Mouse (Mus musculus): ENCODE measurements around the gene Kif6. TPM values are rescaled to one million over a fixed set of nuclear protein-coding genes. Genes with fewer than 3 reads are reported as not detected.

Kif6 gene
- polyA plus RNA-seq, 1 experiment from 2014 or later = 3.1 TPM

DNA sequence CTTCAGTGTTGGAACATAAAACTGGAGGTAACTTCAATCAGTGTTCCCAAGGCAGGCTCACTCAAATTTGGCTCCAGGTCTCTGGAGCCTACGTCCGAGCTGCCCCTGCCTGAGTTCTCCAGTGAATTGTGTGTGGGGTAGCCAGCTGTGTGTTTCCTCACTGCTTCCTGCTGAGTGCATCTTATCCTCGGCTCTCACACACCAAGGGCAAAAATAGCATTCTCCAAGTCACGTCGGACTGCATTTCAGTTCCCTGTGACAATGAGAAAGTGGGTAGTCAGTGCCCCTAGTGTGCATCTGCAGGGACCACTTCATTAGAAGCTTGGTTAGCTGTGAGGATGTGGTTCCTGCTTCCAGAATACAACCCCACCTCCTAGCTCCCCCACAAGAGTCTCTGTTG lies 222.5 kb downstream of the Kif6 start:
- no peak for DNase-seq (ENCODE audit: low spot score)
- Histone ChIP-seq H3K4me3 (ENCODE audit: low read depth, low read length) (no peak overlapping the region), H3K4me1 (replicated peaks; ENCODE audit: control insufficient read depth, insufficient read depth, low read length) (no peaks in the 10 kb centered on the region), H3K27ac (ENCODE audit: low read depth, low read length) (no peak overlapping the region), H3K4me2 (replicated peaks; ENCODE audit: low read depth, low read length) (no peak overlapping the region), H3K36me3 (ENCODE audit: control insufficient read depth, insufficient read depth, low read length) (no peaks in the 10 kb centered on the region), H3K9ac (ENCODE audit: low read depth, low read length) (no peak overlapping the region), H3K9me3 (ENCODE audit: control insufficient read depth, low read length) (no peaks in the 10 kb centered on the region), H3K27me3 (ENCODE audit: control insufficient read depth, insufficient read depth, low read length) (no peaks in the 10 kb centered on the region)
- ATAC-seq (ENCODE audit: low FRiP score) = no peak
- 66% methylated on average over 5 of the region's 5 CpGs for WGBS

GRCm38 (mm10) chr17:49839243-49839642 lies 224.3 kb downstream of the Kif6 start:
- Histone ChIP-seq H3K4me3 (ENCODE audit: low read depth, low read length) (no peak overlapping the region), H3K27me3 (ENCODE audit: control insufficient read depth, insufficient read depth, low read length) (no peaks in the 10 kb centered on the region), H3K4me2 (replicated peaks; ENCODE audit: low read depth, low read length) (no peak overlapping the region), H3K36me3 (ENCODE audit: control insufficient read depth, insufficient read depth, low read length) (no peaks in the 10 kb centered on the region), H3K9me3 (ENCODE audit: control insufficient read depth, low read length) (no peaks in the 10 kb centered on the region), H3K4me1 (replicated peaks; ENCODE audit: control insufficient read depth, insufficient read depth, low read length) (no peaks in the 10 kb centered on the region), H3K27ac (ENCODE audit: low read depth, low read length) (no peak overlapping the region), H3K9ac (ENCODE audit: low read depth, low read length) (no peak overlapping the region)
- ATAC-seq (ENCODE audit: low FRiP score) (no peak), DNase-seq (ENCODE audit: low spot score) (no peak)
- WGBS = 76% methylated on average over 3 of the region's 3 CpGs

DNA sequence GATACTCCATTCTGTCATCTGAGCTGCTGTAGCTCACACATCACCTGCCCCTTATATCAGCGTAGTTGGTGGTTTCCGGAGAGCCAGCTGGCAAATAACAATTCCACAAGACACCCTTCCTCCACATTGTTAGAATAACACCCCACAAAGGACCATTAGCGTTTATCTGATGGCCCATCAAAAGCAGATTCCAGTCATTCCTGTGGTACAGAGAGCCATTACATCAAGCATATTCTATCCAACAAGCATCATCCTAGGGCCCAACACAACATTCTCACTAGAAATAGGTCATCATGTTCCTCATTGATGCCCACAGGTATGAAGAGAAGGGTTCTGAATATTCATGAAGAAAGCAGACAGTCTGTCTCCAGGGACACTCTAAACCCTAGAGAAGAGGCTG lies 236.3 kb downstream of the Kif6 start:
- ATAC-seq (ENCODE audit: low FRiP score) (no peak), DNase-seq (ENCODE audit: low spot score) (no peak)
- H3K4me2 ChIP-seq (replicated peaks; ENCODE audit: low read depth, low read length) = no peak overlapping the region
- H3K9ac ChIP-seq (ENCODE audit: low read depth, low read length) = no peak overlapping the region
- 82% methylated on average over 3 of the region's 3 CpGs for WGBS
- no peaks in the 10 kb centered on the region for H3K4me1 ChIP-seq (replicated peaks; ENCODE audit: control insufficient read depth, insufficient read depth, low read length)
- no peaks in the 10 kb centered on the region for H3K36me3 ChIP-seq (ENCODE audit: control insufficient read depth, insufficient read depth, low read length)
- H3K4me3 ChIP-seq (ENCODE audit: low read depth, low read length) = no peak overlapping the region
- H3K27ac ChIP-seq (ENCODE audit: low read depth, low read length) = no peak overlapping the region
- H3K27me3 ChIP-seq (ENCODE audit: control insufficient read depth, insufficient read depth, low read length) = no peaks in the 10 kb centered on the region
- H3K9me3 ChIP-seq (ENCODE audit: control insufficient read depth, low read length) = no peaks in the 10 kb centered on the region

GRCm38 (mm10) chr17:49852183-49852582 lies 237.2 kb downstream of the Kif6 start:
- no peaks in the 10 kb centered on the region for H3K36me3 ChIP-seq (ENCODE audit: control insufficient read depth, insufficient read depth, low read length)
- H3K4me3 ChIP-seq (ENCODE audit: low read depth, low read length) = no peak overlapping the region
- H3K9me3 ChIP-seq (ENCODE audit: control insufficient read depth, low read length) = no peaks in the 10 kb centered on the region
- H3K27ac ChIP-seq (ENCODE audit: low read depth, low read length) = no peak overlapping the region
- H3K4me1 ChIP-seq (replicated peaks; ENCODE audit: control insufficient read depth, insufficient read depth, low read length) = no peaks in the 10 kb centered on the region
- 75% methylated on average over 3 of the region's 3 CpGs for WGBS
- H3K27me3 ChIP-seq (ENCODE audit: control insufficient read depth, insufficient read depth, low read length) = no peaks in the 10 kb centered on the region
- ATAC-seq (ENCODE audit: low FRiP score) = no peak
- no peak overlapping the region for H3K9ac ChIP-seq (ENCODE audit: low read depth, low read length)
- no peak overlapping the region for H3K4me2 ChIP-seq (replicated peaks; ENCODE audit: low read depth, low read length)
- DNase-seq (ENCODE audit: low spot score) = no peak

DNA sequence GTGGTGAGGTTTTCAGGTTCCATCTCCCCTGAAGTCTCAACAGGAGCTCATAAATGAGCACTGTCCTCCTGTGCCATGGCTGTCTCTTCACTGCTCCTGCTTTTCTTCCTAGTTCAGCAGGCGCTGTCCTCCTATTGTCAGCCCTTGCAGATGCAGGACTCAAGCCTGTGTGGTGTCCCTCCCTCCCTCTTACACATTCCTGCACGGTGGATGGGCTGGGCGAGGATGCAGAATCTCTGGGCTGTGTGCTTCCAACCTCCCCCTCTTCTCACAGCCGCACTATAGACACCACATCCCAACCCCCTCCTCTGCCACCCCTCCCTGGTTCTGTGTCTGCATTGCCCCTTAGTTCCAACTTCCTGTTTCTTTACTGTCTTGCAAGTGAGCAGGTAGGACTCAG lies 240.8 kb downstream of the Kif6 start:
- Histone ChIP-seq H3K27me3 (ENCODE audit: control insufficient read depth, insufficient read depth, low read length) (no peaks in the 10 kb centered on the region), H3K36me3 (ENCODE audit: control insufficient read depth, insufficient read depth, low read length) (no peaks in the 10 kb centered on the region), H3K9me3 (ENCODE audit: control insufficient read depth, low read length) (no peaks in the 10 kb centered on the region), H3K4me2 (replicated peaks; ENCODE audit: low read depth, low read length) (no peak overlapping the region), H3K27ac (ENCODE audit: low read depth, low read length) (0 out of 2 replicates have a peak overlapping the region, but pooled peaks have one; percentile 17), H3K9ac (ENCODE audit: low read depth, low read length) (no peak overlapping the region), H3K4me3 (ENCODE audit: low read depth, low read length) (no peak overlapping the region), H3K4me1 (replicated peaks; ENCODE audit: control insufficient read depth, insufficient read depth, low read length) (no peaks in the 10 kb centered on the region)
- 28% methylated on average over 4 of the region's 4 CpGs for WGBS
- DNase-seq (ENCODE audit: low spot score) = no peak
- ATAC-seq (ENCODE audit: low FRiP score) = no peak

- H3K9ac ChIP-seq (ENCODE audit: low read depth, low read length) = no peak overlapping the region
- ATAC-seq (ENCODE audit: low FRiP score) = no peak
- no peak overlapping the region for H3K4me2 ChIP-seq (replicated peaks; ENCODE audit: low read depth, low read length)
- no peaks in the 10 kb centered on the region for H3K27me3 ChIP-seq (ENCODE audit: control insufficient read depth, insufficient read depth, low read length)
- no peak overlapping the region for H3K27ac ChIP-seq (ENCODE audit: low read depth, low read length)
- DNase-seq (ENCODE audit: low spot score) = no peak
- H3K4me1 ChIP-seq (replicated peaks; ENCODE audit: control insufficient read depth, insufficient read depth, low read length) = no peaks in the 10 kb centered on the region; the same call in 1 of the 2 replicates
- H3K9me3 ChIP-seq (ENCODE audit: control insufficient read depth, low read length) = no peaks in the 10 kb centered on the region
- H3K36me3 ChIP-seq (ENCODE audit: control insufficient read depth, insufficient read depth, low read length) = no peaks in the 10 kb centered on the region
- H3K4me3 ChIP-seq (ENCODE audit: low read depth, low read length) = no peak overlapping the region
- WGBS = 91% methylated on average over 10 of the region's 10 CpGs
These were observed 245.3 kb downstream of the Kif6 start for GRCm38 (mm10) chr17:49860057-49860816.

GRCm38 (mm10) chr17:49863597-49863996 lies 248.7 kb downstream of the Kif6 start:
- no peak overlapping the region for H3K4me2 ChIP-seq (replicated peaks; ENCODE audit: low read depth, low read length)
- H3K9me3 ChIP-seq (ENCODE audit: control insufficient read depth, low read length) = no peaks in the 10 kb centered on the region
- 57% methylated on average over 5 of the region's 5 CpGs for WGBS
- no peaks in the 10 kb centered on the region for H3K27me3 ChIP-seq (ENCODE audit: control insufficient read depth, insufficient read depth, low read length)
- H3K4me3 ChIP-seq (ENCODE audit: low read depth, low read length) = no peak overlapping the region
- no peak for DNase-seq (ENCODE audit: low spot score)
- no peaks in the 10 kb centered on the region; the same call in 1 of the 2 replicates for H3K4me1 ChIP-seq (replicated peaks; ENCODE audit: control insufficient read depth, insufficient read depth, low read length)
- H3K36me3 ChIP-seq (ENCODE audit: control insufficient read depth, insufficient read depth, low read length) = no peaks in the 10 kb centered on the region
- no peak overlapping the region for H3K27ac ChIP-seq (ENCODE audit: low read depth, low read length)
- ATAC-seq (ENCODE audit: low FRiP score) = no peak
- H3K9ac ChIP-seq (ENCODE audit: low read depth, low read length) = no peak overlapping the region

DNA sequence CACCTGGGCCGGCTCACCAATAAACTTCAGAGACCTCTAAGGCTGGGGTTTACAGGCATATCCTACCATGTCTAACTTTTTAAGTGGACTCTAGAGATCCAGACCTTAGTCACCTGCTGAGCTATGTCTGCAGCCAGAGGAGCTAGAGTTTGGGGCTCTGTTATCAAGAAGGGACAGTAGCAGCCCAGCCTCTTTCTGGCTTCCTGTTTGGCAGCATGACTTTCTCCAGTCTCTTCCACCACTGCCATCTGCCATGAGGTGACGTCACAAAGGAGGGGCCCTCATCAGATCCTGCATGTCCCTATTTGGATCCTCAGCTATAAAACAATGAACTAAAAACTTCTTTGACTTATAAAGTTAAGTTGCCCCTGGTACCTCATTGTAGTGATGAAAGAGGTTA lies 250.7 kb downstream of the Kif6 start:
- DNase-seq (ENCODE audit: low spot score) = no peak
- H3K9me3 ChIP-seq (ENCODE audit: control insufficient read depth, low read length) = no peaks in the 10 kb centered on the region
- no peak for ATAC-seq (ENCODE audit: low FRiP score)
- H3K4me3 ChIP-seq (ENCODE audit: low read depth, low read length) = no peak overlapping the region
- H3K4me1 ChIP-seq (replicated peaks; ENCODE audit: control insufficient read depth, insufficient read depth, low read length) = no peaks in the 10 kb centered on the region; the same call in 1 of the 2 replicates
- H3K4me2 ChIP-seq (replicated peaks; ENCODE audit: low read depth, low read length) = no peak overlapping the region
- no peaks in the 10 kb centered on the region for H3K36me3 ChIP-seq (ENCODE audit: control insufficient read depth, insufficient read depth, low read length)
- H3K9ac ChIP-seq (ENCODE audit: low read depth, low read length) = no peak overlapping the region
- WGBS = 93% methylated on average over 2 of the region's 2 CpGs
- H3K27me3 ChIP-seq (ENCODE audit: control insufficient read depth, insufficient read depth, low read length) = no peaks in the 10 kb centered on the region
- no peak overlapping the region for H3K27ac ChIP-seq (ENCODE audit: low read depth, low read length)

GRCm38 (mm10) chr17:49866653-49867215 lies 251.8 kb downstream of the Kif6 start:
- no peaks in the 10 kb centered on the region for H3K36me3 ChIP-seq (ENCODE audit: control insufficient read depth, insufficient read depth, low read length)
- H3K4me2 ChIP-seq (replicated peaks; ENCODE audit: low read depth, low read length) = no peak overlapping the region
- 74% methylated on average over 8 of the region's 8 CpGs for WGBS
- no peaks in the 10 kb centered on the region for H3K9me3 ChIP-seq (ENCODE audit: control insufficient read depth, low read length)
- H3K4me1 ChIP-seq (replicated peaks; ENCODE audit: control insufficient read depth, insufficient read depth, low read length) = no peaks in the 10 kb centered on the region; the same call in 1 of the 2 replicates
- no peak overlapping the region for H3K4me3 ChIP-seq (ENCODE audit: low read depth, low read length)
- H3K9ac ChIP-seq (ENCODE audit: low read depth, low read length) = no peak overlapping the region
- H3K27ac ChIP-seq (ENCODE audit: low read depth, low read length) = no peak overlapping the region
- no peaks in the 10 kb centered on the region for H3K27me3 ChIP-seq (ENCODE audit: control insufficient read depth, insufficient read depth, low read length)
- no peak for ATAC-seq (ENCODE audit: low FRiP score)
- DNase-seq (ENCODE audit: low spot score) = no peak
